Mouse (Mus musculus) brain, embryonic 14.5 days (tissue): ENCODE measurements around the gene Rdh19.

ENCODE experiments used
- CTCF ChIP-seq: fragments of 200-500 bp; IDR thresholded peaks from 2 replicates; pipeline ENCODE4 v1.5.1; 2012; ENCODE audit warnings: inconsistent platforms, mild to moderate bottlenecking, moderate library complexity, borderline replicate concordance; ENCODE audit not compliant: insufficient read depth, insufficient read length; ENCODE audit errors: extremely low read depth
- POLR2A ChIP-seq: fragments of 200-500 bp; IDR thresholded peaks from 2 replicates; pipeline ENCODE4 v1.6.1; 2012; ENCODE audit warnings: mild to moderate bottlenecking, inconsistent platforms, borderline replicate concordance; ENCODE audit not compliant: poor library complexity, insufficient read depth, insufficient read length, severe bottlenecking; ENCODE audit errors: extremely low read depth

DNA sequence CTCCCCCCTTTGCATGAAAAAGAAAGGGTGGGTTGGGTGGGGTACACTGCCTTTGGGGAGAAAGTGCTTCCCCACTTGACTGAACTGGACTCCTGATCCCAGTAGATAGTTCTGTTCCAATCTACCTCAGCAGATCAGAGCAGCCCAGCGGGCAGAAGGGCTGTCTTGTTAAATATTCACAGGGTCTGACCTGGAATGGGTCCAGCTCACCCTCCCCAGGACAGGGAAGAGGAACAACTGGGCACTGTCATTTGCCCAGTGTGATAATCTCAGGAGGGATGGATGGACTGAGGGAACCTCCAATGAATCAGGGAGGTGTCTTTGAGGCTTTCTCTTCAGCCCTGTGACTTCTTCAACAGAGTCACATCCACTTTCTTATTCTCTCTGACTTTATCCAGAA lies 1.6 kb upstream of the Rdh19 start:
- TF ChIP-seq CTCF = no peak
- no peak for TF ChIP-seq POLR2A
